Mouse (Mus musculus): ENCODE measurements around the gene Krtap21-1.

GRCm38 (mm10) chr16:89416311-89416710 is 12.6 kb upstream of the Krtap21-1 start:
- TF ChIP-seq CTCF (IDR thresholded peaks at IDR 0.05; ENCODE audit: low read depth, low read length) (no peak), GATA1 (IDR thresholded peaks at IDR 0.05; ENCODE audit: borderline replicate concordance, low read length) (no peak)

Data from G1E (cell line).